Mouse (Mus musculus): Measurements from ENCODE around the gene Ctdsp2.

The Ctdsp2 gene

DNA sequence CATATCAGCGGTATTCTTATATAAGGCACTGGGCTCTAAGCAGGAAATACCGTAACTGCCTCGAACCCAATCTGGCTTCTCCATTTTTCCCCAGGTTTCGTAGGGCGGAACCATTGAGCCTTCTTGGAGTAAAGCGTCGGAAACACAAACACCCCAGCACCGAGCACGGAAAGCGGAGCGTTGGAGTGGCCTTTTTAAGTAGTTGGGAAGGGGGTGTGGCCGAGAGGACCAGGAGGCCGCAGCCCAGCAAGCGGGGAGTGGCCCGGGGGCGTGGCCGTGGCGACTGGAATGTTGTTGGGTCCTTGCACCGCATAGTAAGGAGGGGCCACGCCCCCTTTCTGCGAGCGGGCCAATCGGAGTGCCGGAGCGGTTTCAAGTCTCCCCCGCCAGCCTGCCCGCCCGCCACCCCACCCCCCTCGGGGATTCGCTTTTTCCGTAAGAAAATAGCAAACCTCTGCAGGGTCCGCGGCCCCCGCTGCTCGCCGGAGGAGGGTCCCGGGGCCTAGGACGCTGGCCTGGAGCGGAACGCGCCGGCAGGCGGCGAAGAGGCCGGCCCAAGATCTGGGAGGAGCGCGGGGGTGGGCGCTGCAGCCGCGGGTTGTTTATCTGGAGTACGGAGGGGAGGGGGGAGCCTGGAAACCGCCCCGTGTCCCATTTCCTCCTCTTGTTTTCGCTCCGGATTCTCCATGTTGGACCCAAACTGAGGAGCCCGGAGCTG lies at the start of gene Ctdsp2:
Gene Ctdsp2 (plus strand): TSS at position 441 of the 718 bp plus-strand sequence.
- peak; percentile 99 for DNase-seq

- no peak for DNase-seq
Observed at GRCm38 (mm10) chr10:126928819-126929206, 49.7 kb upstream of the Ctdsp2 start.

- no peak for DNase-seq
Observed at GRCm38 (mm10) chr10:126929543-126929942, 49.0 kb upstream of the Ctdsp2 start.

DNA sequence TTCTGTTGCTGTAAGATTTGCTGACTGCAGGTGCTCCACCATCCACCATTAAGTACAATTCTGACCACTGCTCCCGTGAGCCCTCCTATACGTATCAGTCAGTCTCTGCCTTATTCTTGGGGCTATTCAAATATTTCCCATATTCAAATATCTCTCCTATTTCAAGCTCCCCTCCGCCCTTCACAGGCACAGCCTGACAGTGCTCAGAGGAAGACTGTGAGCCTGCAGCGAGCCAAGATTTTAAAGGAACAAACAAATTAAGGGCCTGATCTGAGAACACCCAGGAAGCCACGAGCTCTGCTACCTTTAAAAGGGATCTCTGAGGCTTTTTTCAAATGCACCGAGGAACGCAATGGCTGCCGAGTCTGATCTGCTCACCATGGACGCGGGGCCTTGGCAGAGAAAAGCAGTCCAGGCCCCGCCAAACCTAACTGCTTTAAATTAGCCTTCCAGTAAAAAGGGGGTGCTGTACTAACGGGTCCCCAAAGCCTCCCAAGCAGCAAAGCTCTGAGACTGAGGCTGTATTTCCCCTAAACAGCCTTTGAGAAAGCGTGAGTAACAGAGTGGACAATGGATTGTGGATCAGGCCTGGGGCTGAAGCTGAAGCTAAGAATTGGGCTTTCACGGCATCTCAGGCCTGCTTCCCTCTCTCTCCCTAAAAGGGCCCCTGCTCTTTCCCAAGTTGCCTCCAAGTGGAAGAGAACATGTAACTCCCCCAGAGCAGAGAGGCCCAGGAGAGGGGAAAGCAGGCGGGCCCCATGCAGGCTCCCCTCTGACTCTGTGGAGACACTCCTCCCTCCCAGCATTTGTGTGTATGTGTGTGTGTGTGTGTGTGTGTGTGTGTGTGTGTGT lies 48.0 kb upstream of the Ctdsp2 start:
- no peak for DNase-seq

- DNase-seq: no peak
Observed at GRCm38 (mm10) chr10:126931123-126931759, 47.3 kb upstream of the Ctdsp2 start.

DNA sequence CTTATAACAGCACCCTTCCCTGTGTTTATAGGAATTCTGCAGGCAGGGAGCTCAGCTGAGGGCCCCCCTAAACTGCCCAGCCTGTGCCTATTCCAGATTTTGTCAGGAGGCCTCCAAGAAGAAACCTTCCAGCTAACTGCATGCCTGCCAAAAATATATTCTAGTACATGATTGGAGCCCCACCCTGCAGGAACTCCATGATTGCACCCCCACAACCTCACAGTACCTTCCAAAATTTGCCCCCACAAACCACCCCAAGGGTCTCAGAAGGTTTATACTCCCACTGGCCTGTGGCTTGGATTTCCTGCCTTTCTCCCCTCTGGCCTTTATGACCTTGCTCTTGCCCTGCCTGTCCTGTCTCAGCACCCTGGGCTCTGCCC lies 46.8 kb upstream of the Ctdsp2 start:
- no peak for DNase-seq

DNA sequence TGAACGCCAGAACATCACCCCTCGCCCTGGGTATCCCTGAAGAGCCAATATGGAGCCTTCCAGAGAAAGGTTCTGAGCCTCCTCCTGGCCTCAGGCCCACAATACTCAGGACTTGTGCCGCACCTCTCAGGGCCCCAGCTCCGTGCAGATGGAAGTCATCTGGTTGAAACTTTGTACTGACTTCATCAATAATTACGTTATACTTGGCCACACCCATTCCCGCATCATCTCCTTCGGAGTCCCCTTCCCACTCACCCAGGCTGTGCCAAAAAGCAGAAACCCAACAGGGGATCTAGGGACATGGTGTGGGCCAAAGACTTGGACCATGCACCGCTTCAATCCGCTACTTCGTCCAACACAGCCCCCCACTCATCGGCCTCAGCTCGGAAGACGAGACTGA lies 44.0 kb upstream of the Ctdsp2 start:
- no peak for DNase-seq

DNA sequence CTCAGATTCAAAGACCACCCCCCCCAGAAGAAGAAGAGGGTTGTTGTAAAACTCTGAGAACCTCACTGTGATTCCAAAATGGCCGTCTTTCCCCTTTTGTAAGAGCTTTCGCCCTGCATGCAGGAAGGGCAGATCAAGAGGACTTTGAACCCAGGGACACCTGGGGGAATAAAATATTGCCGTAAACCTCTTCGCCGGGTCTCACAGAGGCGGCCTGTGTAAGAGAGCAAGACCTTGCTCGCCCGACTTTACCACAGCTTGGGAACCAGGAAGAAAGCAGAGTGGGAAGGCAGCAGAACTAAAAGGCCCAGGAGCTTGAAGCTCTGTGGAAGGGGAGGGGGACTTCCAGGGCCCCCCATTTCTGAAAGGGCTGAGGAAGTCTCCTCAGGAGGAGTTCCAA lies 43.4 kb upstream of the Ctdsp2 start:
- no peak for DNase-seq

DNA sequence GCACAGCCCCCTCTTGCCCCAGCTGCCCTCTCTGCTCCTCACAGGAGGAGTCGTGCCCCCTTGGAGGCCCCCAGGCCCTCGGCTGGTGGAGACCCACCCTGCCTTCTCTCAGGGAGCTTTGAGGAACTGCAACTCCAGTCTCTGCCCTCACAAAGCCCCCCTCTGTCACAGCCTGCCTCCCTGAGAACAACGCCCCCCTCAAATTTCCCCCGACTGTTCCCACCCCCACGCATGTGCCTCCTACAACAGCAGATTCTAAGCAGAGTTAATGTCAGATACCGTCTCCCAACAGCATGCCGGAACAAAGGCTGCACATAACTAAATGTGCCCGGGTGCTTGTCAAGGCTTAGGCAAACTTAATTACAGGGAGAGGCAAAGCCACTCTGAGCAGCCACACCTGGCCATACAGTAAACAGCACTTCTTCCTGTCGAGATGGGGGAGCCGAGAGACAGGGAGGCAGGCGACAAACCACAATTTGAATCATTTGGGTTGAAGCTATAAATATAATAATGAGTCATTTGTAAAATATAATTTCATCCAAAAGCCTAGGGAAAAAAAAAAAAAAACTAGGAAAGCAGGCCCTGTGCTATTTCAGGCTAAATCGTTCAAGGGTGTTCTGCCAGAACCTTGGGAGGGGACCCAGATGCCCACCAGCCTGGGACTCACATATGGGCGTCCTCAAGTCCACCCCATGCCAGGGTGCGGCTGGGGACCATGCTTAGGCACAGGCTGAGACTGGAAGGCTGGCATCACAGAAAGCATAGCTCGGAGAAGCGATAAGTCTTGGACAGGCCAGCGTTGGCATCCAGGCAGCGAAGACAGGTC lies 42.7 kb upstream of the Ctdsp2 start:
- peak; percentile 58 for DNase-seq

DNA sequence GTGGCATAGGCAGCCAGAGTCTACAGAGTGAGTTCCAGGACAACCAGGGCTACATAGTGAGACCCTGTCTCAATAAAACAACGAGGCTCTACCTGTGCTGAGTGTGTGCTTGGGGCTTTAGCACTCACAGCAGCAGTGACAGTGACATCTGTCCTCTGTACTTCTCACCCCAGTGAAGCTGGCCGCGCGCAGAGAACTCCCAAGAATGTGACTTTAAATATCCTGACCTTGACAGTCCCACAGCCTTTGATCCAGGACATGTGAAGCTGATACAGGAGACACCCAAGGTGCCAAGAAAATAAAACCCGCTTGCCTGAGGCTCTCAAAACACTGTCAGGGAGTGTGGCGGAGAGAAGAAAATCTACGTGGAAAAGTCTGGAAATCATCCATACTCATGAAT lies 37.6 kb upstream of the Ctdsp2 start:
- DNase-seq: no peak

- no peak for DNase-seq
Observed at GRCm38 (mm10) chr10:126945531-126945930, 33.0 kb upstream of the Ctdsp2 start.

GRCm38 (mm10) chr10:126949824-126950223 lies 28.7 kb upstream of the Ctdsp2 start:
- no peak for DNase-seq

GRCm38 (mm10) chr10:126950572-126950971 lies 27.9 kb upstream of the Ctdsp2 start:
- DNase-seq: no peak

DNA sequence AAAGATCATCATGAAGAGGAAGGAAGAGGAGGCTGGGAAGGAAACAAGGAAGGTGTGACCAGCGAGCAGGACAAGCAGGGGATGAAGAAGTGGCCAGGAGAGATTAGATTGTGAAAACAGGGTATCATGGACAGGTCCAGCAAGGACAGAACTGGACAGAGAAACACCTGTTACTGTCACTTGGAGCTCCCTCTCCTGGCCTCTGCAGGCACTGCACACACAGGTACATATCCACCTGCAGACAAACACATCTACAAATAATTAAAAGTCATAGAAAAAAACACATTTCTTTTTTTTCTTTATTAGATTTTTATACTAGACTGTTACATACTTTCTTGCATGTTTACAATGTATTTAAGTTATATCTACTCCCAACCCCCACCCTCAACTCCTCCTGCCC lies 26.1 kb upstream of the Ctdsp2 start:
- DNase-seq: no peak

DNA sequence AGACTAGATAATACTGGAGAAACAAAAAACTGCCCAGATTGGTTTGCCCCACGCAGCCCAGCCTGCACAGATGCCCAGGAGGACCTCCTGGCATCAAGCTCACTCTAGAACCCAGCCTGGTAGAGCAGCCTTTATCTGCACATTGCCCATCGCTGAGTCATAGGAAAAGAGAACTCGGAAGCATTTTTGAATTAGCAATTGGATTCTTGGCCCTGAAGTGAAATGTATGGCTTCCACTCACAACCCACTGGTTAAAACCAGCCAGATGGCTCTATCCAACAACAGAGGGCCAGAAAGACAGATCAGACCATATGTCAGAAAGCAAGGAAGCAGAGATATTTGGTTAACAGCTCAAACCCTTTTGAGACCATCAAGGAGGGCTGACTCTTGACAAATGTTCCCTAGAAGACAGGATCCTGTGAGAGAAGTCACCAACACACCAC lies 25.5 kb upstream of the Ctdsp2 start:
- no peak for DNase-seq

- no peak for DNase-seq
Observed at GRCm38 (mm10) chr10:126956692-126957358, 21.7 kb upstream of the Ctdsp2 start.

DNA sequence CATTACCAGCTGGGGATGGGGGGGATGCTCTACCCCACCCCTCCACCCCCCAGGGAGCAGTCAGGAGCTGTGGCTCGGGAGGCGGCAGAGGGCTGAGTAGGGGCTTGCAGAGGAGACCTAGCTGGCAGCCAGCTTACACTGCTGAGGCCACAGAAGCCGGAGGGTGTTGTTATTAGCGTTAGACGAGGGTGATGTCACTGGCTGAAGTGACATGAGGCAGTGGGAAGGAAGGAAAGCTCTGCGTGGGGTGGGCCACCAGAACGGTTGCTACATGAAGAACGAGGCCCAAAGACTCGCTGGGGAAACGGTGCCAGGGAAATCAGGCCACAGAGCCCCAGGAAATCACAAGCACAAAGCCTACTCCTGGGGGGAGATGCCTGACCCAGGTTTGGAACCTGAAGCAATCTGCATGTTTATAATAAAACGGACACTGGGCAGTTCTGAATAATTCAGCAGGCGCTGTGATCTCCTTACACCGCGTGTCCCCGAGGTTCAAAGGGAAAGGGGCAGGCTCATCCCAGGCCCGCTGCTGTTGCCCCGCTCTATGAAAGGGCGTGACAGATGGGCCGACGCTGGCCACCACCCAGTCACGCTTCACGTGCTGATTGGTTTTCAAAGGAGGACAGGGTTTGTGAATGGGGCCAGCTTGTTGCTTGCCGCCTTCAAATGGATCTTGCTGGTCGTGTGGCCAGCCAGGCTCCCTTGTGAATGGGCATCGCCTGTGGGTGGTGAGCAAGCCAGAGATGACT lies 21.0 kb upstream of the Ctdsp2 start:
- DNase-seq: no peak

GRCm38 (mm10) chr10:126960496-126960895 lies 18.0 kb upstream of the Ctdsp2 start:
- no peak for DNase-seq

DNA sequence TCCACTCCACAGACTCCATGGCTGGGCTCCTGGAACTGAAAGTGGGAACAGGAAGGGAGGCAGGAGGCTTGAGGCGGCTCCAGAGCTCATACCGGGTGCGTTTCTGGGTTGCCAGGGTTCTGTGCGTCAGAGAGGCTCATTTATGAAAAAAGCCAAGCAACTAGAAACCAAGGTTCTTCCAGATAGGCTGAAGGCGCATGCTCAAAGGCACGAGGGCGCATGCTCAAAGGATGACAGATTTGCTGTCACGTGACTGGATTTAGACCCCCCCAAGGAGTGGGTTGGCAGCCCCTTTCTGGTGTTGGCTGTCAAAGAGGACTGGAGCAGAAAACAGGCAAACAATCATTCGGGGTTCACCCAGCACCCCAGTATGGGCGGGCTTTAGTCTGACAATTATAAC lies 16.8 kb upstream of the Ctdsp2 start:
- no peak for DNase-seq

GRCm38 (mm10) chr10:126962271-126962965 lies 16.1 kb upstream of the Ctdsp2 start:
- DNase-seq: no peak

- no peak for DNase-seq
Observed at GRCm38 (mm10) chr10:126962966-126963330, 15.6 kb upstream of the Ctdsp2 start.

All from thymus, postnatal 14 days (tissue).